Mouse (Mus musculus) layer of hippocampus, postnatal 25 days (tissue): ENCODE data around the gene Greb1. TPM values are rescaled to one million over a fixed set of nuclear protein-coding genes. Genes with fewer than 3 reads are reported as not detected.
"Not testable (repeated sequence)": the region's sequence is repeated elsewhere in the genome, so short reads cannot be mapped to it uniquely, and the experiment has no call there.

Experiments used
- DNase-seq, 2 experiments: peaks; one replicate each; pipeline ENCODE4 v3.0.0; 2022; ENCODE audit warnings: mixed read lengths in 2 of 2, low spot score in 1 of 2; ENCODE audit errors: extremely low spot score in 1 of 2
- total RNA-seq, 2 experiments: library from RNA; stranded (reverse); gene quantifications; 2 replicates each; pipeline ENCODE4 v1.2.3; 2021

Greb1 gene
- total RNA-seq, 2 experiments from 2014 or later = 0.85 to 0.91 TPM

DNA sequence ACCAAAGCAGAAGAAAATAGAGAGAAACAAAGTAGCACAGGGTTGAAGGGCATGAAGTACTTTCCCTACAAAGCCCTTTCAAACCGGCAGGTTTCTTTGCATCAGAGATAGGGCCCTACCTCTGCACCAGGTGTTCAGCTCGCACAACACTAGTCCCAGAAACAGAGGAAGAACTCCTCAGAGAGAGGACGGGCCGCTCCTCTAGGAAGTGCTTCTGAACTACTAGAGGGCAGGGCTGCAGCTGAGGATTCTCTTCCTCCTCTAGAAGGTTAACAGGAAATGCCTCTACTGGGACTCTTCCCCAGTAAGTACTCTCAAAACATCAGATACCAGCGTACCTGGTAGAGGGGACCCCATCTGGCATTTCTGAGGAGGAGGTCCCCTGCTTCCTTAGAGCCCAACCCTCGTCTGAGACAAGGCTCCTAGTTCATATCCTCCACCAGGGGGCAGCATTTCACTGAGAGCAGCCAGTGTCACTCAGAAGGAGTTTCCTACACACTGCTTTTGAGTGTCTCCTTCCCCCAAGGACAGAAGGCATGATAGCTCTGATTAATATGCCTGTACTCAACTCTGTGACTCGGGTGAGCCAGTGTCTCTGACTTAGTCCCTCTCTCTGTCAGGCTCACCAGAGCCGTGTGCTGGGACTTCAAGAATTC is 81.9 kb downstream of the Greb1 start:
- peak in 1 of 2 experiments; percentile 69 for DNase-seq

DNA sequence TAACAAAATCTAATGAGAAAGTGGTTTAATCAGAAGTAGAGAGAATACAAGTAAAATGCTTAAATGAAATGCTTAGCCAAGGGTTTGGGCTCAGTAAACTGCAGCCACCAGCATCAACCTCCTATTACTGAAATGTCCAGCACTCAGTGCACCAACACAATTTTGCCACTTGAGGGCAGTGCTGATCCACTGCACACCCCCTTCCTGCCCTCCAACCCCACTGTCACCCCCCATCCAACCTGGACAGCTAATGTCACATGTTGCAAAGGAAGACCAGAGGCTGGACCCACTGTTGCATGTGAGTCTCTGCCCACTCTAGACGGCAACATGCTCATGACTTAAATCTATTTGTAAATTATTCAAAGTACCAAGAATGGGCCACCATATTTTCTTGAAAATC is 83.0 kb downstream of the Greb1 start:
- DNase-seq = peak in 1 of 2 experiments; percentile 46

DNA sequence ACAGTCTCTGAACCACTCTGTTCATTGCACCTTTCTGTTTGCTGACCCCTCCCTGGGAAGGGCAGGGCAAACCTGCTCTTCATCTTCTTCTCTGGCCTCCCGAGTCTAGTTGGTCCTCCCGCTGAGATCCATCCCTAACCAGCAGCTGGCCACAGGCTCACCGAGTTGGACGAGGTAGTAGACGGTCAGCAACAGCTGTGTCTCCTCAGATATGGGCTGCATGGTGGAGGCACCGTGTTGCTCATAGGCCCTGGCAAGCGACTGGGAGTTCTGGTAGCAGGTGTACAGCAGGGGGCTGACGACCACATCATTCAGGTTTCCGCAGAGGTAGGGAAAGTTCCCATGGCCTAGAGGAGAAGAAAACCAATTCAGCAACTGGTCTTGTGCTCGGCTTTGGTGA is 86.1 kb downstream of the Greb1 start:
- no peak for DNase-seq

DNA sequence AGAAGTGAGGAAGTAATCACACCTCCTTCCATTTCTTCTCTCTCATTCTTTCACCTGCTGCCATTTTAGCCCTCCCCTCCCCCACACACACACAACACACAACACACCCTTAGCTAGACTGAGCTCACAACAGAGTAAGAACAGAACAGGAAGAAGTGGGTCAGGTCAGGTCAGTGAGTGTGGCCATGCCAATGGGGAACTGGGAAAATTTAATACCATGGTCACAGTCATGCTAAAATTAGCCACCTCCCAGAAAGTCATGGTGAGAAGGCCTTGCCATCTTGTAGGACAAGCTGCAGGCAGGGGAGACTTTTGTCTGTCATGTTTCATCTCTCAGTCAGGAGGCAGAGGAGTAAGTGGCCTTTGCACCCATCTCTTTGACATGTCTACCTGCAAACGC is 102.0 kb downstream of the Greb1 start:
- no peak for DNase-seq

DNA sequence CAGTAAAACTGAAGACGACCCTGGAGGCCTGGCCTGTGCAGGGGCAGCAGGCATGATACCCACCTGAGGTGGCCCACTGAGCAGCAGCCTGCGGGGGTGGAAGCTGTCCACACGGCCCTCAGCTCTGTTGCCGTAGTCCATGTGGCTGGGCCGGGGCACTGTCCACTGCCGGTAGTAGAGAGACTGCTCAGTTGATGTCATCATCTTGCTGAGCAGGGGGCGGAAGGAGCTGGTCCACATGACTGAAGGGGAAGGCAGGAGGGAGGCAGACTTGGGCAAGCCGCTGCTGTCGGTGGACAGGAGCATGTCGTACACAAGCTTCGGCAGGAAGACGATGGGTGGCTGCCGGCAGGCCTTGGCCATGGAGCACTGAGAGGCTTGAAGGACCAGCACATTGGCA is 104.5 kb downstream of the Greb1 start:
- no peak for DNase-seq

DNA sequence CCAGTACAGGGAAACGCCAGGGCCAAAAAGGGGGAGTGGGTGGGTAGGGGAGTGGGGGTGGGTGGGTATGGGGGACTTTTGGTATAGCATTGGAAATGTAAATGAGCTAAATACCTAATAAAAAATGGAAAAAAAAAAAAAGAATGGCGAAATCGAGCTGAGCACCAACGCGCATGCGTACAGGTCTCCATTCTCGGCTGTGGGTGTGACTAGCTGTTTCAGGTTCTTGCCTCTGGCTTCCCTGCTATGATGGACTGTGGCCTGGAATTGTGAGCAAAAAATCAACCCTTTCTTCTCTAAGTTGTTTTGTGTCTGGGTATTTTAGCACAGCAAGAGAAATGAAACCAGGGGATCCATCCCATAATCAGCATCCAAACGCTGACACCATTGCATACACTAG is 105.4 kb downstream of the Greb1 start:
- DNase-seq = not testable (repeated sequence)

DNA sequence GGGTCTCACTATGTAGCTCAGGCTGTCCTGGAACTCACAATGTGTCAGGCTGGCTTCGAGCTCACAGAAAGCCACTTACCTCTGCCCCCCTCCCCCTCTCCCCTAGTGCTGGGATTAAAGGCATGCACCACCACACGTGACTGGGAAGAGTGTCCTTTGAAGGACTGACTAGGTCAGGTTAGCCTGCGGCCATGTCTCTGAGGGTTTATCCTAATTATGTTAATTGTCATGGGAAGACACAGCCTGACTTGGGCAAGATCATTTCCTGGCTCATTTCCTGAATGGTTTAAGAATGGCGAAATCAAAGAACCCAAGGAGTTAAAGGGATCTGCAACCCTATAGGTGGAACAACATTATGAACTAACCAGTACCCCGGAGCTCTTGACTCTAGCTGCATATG is 105.9 kb downstream of the Greb1 start:
- DNase-seq = no peak

DNA sequence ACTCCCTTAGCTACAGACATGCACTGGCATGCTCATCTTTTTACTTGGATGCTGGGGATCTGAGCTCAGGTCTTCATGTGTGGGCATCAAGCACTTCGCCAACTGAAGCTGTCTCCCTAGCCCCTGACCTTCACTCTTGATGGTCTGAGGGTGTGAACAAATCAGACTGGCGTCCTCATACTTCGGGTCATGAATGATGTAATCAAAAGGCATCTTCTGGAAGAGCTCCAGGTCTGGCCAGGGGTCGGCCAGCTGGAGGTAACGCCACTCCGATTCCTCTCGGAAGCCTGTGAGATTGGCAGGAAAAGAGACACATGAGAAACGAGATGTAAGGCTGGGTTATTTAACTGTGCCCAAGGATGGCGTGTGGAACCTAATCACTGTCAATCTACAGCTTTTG is 110.1 kb downstream of the Greb1 start:
- DNase-seq = no peak

DNA sequence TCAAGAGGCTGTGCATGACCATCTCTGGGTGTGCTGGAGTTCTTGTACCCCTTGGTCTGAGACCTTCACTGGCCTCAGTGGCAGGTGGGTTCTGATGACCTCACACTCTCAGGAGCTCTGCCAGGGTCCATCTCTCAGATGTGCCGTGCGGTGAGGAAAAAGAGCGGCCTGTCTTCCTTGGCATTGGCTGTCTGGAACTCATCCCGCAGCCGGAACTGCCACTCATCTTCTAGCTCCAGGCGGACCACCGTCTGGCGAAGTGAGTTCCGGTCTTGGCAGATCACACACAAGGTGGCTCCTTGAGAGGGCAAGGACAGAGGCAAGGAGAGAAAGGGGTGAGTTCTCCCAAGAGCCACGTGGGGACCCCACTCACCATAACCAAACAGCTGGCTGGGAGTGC is 128.4 kb downstream of the Greb1 start:
- no peak for DNase-seq

DNA sequence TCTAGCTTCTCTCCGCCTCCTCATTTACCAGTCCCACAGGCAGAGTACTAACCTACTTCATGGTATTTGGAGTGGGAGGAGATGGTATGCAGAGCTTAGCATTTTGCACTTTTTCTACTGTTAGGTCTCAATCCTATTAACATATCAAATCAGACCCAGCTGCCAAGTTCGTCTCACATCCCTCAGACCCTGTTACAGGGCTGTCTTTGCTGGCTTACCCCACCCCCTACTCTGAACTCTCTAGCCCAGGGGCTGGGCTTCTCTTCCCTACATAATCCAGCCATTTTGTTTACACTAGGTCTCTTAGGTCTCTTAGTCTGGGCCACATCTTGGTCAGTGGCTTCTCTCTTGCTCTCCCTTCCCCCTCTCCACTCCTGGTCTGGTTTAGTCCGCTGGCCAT is 131.5 kb downstream of the Greb1 start:
- no peak for DNase-seq

DNA sequence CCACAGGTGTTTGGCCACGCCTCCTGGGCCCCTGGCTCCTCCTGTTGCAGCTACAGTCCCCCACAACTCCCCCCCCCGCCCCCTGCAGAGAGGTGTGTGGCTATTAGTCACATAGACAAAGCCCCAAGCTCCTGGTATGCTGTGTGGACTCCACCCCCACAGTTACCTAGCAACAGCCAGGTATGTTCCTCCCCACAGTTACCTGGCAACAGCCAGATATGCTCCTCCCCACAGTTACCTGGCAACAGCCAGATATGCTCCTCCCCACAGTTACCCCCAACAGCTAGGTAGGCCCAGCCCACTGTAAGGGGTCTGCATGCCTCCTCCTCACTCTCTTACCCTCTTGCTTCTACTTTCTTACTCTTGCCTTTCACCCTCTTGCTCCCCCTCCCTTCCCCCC is 135.7 kb downstream of the Greb1 start:
- no peak for DNase-seq

DNA sequence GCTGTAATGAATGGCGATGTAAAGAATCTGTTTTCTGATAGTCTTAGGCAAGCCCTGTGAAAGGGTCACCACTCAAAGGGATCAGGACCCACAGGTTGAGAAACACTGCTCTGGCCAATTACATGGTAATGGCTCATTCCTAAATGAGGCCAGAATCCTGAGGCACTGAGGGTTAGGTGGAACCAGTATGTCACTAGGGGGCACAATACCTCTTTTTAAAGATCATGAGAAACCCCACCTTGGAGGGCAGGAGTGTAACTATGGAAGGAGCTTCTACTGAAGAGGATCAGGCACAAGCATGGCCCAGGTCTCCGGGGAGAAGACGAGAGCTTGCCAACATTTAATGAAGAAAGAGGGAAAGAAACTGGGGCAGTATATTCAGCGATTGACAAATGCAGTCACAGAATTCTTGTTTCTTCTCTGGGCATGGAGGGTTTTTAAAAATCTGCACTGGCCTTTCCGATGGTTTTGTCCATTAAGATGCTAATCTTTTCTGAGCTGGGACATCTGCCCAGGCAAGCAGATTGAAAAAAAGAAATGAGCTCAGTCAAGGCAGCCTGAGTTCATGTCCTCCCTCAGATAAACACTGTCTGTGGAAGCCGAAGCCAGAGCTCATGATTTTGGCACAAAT is 137.6 kb downstream of the Greb1 start:
- DNase-seq = no peak

DNA sequence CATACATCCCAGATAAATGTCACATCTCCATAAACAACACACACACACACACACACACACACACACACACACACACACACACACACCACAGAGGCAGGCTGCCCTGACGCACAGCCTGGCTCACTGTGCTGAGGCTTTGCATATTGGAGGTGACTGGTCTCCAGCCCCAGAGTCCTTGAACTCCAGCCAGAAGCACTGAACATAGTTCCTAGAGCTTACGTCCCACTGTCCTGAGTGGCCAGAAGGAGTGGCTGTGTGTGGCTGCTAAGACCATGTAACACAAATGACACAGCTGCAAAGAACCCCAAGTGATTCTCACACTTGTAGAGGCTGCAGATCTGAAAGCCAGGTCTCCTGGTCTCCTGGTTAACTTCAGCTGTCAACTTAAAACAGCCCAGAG is 138.8 kb downstream of the Greb1 start:
- DNase-seq = no peak

DNA sequence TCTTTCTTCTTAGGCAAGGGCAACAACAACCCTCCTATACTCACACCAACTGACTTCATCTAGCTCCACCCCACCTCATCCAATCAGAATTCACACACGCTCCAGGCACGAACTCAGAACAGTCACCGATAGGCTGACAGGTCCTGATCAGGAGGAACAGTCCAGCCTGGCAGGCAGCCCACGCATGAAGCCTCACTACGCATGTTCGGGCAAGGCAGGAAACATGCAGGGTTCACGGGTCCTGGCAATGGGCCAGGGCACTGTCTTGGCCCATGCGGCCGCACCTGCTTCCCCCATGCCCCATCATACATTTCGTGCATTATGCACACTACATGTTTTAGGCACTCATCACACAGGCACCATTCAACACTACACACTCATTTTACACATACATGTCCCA is 139.2 kb downstream of the Greb1 start:
- no peak for DNase-seq

DNA sequence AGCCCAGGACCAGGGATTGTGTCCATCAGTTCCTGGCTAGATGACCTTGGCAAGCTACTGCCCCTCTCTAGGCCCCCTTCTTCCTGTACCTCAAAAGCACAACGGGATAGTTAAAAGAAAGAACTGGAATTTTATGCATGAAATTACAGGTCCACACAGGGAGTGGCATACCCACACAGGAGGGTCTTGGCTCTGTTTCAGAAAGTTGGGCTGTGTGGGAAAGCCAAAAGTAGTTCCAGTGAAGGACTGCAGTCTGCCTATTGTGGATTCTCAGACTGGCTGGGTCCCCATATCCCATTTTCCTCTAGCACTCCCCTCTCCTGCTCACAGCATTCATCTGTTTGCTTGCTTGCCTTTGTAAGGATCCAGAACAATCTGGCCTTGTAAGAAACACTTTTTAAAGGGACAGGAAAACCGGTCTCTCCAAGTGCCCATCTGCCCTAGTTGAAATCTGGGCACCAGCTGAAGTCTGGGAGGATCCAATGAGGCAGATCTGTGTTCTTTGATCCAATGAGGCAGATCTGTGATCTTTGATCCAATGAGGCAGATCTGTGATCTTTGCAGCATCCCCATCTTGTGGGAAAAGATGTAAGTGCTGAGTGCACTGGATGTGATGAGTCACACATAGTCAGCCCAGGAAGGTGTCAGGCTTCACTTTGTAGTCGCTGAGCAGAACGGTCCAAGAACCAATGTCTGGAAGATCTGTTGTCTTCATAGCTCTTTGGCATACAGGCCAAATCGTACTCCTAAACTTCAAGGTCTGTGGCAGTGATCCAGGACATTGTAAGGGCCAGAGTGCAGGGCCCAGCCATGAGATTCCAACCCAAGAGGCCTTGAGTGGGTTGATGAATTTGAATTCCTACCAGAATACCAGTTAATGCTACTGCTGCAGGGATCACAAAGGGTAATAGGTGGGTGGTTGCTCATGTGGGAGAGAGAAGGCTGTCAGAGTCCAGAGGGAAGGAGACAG is 143.5 kb downstream of the Greb1 start:
- DNase-seq = no peak

DNA sequence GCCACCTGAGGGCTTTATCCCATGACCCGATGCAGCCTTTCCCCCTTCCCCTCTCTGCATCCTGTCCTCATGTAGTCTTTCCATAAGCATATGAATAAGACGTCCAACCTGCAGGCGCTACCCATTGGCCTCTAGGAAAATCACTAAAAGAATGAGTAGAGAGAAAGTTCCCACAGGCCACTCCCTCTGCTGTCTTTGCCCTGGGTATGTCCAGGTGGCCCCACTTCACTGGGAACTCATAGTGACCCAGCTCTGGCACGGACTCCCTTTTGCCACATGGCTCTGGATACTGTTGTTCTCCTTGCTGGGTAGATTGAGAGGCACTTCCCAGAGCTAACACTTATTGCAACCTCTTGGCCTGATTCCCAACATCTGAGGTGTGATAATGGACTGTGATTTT is 145.1 kb downstream of the Greb1 start:
- DNase-seq = no peak

DNA sequence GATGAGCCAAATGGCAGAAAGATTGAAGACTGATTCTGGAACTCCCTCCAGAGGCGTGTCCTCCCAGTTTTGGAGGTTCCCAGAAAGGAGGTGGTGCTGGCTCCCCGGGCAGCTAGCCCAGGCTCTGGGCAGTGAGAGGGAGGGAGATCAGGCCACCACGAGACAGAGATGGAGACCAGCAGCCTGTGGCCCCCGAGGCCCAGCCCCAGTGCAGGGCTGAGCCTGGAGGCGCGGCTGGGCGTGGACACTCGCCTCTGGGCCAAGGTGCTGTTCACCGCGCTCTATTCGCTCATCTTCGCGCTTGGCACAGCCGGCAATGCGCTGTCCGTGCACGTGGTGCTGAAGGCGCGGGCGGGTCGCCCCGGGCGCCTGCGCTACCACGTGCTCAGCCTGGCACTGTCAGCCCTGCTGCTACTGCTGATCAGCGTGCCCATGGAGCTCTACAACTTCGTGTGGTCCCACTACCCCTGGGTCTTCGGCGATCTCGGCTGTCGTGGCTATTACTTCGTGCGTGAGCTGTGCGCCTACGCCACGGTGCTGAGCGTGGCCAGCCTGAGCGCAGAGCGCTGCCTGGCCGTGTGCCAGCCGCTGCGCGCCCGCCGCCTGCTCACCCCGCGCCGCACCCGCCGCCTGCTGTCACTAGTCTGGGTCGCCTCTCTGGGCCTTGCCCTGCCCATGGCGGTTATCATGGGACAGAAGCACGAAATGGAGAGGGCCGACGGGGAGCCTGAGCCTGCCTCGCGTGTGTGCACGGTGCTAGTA is 147.2 kb downstream of the Greb1 start, which contains the start of gene Ntsr2:
Gene Ntsr2, plus strand, starts transcription at position 51 of the 762 bp plus-strand sequence.
- DNase-seq = peak; percentile 57 to 67

DNA sequence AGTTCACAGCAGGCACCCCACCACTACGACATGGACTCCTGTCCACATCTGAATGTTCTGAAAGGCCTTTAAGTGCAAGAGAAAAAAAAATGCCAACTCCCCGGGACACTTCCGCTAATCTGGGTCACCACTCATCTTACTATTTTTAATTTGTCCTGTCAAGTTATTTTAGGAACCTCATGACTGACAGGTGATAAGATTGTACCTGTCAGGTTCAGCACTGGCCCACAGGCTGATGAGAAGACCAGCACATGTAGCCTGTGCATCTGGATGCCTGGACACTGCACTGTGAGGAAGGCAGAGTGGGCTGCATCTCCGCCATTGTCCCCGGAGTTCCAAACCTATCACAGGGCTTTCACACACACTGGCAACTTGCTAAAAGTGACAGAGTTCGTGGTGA is 150.9 kb downstream of the Greb1 start:
- DNase-seq = no peak

DNA sequence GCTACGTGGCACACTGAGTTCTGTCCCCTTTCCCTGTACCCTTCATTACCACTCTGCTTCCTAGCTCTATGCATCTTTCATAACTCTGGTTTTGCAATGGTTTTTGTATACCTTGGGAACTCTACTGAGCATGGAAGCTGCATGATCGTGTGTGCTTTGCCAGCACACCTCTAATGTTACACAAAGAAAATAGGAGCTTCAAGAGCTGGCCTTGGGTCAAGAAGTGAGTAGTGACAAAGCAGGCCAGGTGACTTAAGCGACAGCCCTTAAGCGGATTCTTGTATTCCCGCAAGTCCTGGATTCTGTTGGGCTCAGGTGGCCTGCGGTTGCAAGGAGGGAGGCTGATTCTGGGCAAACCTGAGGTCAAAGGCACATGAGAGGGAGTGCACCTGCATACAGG is 152.4 kb downstream of the Greb1 start:
- DNase-seq = no peak

DNA sequence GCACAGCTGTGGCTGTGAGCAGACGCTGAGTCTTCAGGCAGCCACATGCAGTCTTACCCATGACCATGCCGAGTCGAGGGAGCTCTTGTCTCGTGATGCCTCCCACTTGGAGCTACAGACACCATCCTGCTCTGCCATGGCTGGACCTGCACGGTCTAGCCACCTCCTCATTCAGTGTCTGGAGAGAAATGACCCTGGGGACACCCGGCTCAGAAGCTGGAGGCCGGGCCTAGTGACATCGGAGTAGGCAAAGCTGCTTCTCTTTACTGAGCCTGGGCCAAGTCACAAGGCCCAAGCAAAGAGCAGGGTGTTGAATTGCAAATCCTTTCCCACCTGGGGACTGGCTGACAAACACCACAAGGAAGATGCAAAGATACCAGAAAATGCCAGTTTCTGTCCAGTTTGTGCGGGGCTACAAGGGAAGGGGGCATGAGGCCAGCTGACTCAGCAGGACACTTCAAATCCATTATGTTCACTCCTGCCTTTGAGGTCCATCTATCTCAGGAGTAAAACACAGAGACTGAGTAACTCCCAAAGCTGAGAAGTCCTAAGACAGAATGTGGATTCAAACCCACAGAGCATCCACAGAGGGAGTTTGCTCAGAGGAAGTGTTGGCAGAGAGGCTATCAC is 153.8 kb downstream of the Greb1 start:
- DNase-seq = no peak
